Mouse (Mus musculus) bone marrow macrophage, adult 2 months (primary cell): Measurements from ENCODE around the gene Plaa.

Experiments
- CTCF ChIP-seq: IDR thresholded peaks from 2 replicates; pipeline ENCODE4 v1.5.1; 2012; ENCODE audit warnings: low read depth, mild to moderate bottlenecking, low read length, moderate library complexity
- POLR2A ChIP-seq: IDR thresholded peaks from 2 replicates; pipeline ENCODE4 v1.6.1; 2012; ENCODE audit warnings: mild to moderate bottlenecking, low read depth, low read length, borderline replicate concordance

DNA sequence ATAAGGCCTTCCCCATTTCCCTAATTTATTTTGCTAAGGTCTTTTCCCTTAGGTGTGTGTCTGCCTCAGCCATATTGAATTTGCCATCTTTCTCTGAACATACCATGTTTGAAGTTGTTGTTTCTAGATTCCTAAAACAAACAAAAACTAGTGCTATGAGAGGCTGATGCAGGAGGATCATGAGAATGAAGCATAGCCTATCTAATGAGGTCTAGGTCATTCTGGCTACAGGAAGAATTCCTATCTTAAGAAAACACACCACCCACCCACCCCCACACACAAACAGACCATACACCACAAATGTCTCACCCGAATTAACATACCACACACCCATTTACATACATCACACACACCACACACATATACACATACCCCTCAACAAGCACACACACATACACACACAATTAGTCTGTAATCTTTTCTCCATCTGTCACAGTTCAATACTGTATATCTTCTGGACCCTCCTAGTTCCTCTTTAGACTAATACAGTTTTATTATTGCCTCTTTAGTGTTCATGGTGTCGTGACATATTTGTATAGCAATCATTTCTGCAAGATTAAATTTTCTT, 1.5 kb upstream of the Plaa start:
- TF ChIP-seq POLR2A, result no peak
- no peak for TF ChIP-seq CTCF
